In the genomic region with DNA sequence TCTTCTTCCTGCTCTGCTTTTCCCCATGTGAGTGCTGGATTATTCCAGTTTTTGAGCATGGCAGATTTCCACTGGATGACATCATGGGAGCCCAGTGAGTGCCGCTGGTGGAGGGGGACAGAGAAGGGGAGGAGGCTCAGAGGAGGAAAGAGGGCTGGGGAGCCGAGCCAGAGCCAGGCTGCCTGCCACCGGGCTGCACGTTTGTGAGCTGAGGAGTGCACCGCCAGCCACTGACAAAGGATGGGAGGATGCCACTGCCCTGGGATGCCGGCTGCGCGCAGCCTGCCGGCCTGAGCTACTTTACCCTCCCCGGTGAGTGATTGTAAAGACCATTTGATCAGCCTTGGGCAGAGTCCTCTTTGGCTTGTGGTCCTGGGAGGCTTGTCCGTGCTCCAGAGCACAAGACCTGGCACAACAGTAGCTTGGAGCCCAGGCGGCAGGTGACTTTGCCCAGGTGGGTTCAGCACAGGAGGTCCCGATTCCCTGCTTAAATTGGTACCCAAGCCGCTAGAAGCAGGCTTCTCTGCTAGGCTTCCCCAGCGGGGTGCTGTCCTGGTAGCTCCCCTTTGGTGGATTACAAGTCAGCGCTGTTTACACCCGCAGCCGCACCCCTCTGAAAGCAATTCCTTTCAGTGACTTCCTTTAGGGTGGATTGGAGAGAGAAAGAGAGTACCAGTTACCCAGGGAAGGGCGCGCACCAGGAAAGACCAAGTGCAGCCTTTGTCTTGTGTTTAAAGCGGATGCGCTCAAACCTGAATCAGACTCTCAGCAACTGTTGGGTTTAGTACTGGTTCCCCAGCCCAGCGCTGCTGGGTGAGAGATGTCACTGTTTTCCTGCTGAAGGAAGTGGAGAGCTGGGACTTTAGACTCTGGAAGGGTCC, we compare ENCODE assay signal across 7 mouse cellular contexts. TPM values are rescaled to one million over a fixed set of nuclear protein-coding genes. Genes with fewer than 3 reads are reported as not detected.
DNase-seq lines count a peak whose midpoint lies in the region; ATAC-seq and TF ChIP-seq lines count a peak whose summit lies in the region.

A gene (plus strand): TSS at position 30 of the 881 bp plus-strand sequence.

- WGBS in hindbrain, embryonic 12.5 days: under 1% methylated on average over 22 of the region's 23 CpGs
- 1% methylated on average over 23 of the region's 23 CpGs for WGBS in limb, embryonic 12.5 days
- 3% methylated on average over 23 of the region's 23 CpGs for WGBS in kidney, adult 2 months

- no peaks in the 10 kb centered on the region for H3K9me3 ChIP-seq in hindbrain, embryonic 12.5 days (replicated peaks)
- no peaks in the 10 kb centered on the region for H3K9me3 ChIP-seq in limb, embryonic 12.5 days

- peak within 1 kb of the TSS; percentile 49 for H3K4me2 ChIP-seq in hindbrain, embryonic 12.5 days (replicated peaks)
- peak within 1 kb of the TSS; percentile 26 for H3K4me2 ChIP-seq in limb, embryonic 12.5 days

- H3K27me3 ChIP-seq in hindbrain, embryonic 12.5 days: peaks cover 18% of the 10 kb centered on the region
- H3K27me3 ChIP-seq in limb, embryonic 12.5 days: peaks cover 24% of the 10 kb centered on the region
- H3K27me3 ChIP-seq in kidney, adult 2 months (replicated peaks; ENCODE audit: control insufficient read depth, insufficient read depth, low read length): no peaks in the 10 kb centered on the region

- no peak for TF ChIP-seq CTCF in kidney, adult 2 months (conservative IDR thresholded peaks at IDR 0.05; ENCODE audit: insufficient read depth, insufficient read length, low read depth, low read length)

- H3K4me1 ChIP-seq in hindbrain, embryonic 12.5 days: no peaks in the 10 kb centered on the region
- no peaks in the 10 kb centered on the region for H3K4me1 ChIP-seq in limb, embryonic 12.5 days (replicated peaks)
- H3K4me1 ChIP-seq in kidney, adult 2 months (ENCODE audit: control insufficient read depth, insufficient read depth, low read length): no peaks in the 10 kb centered on the region

- no peak for TF ChIP-seq POLR2A in kidney, adult 2 months (IDR thresholded peaks at IDR 0.05; ENCODE audit: low read depth, low read length)

- DNase-seq in embryo, embryonic 10.5 days (ENCODE audit: low spot score): peak; percentile 24
- peak; percentile 87 to 90 for DNase-seq in right cerebral cortex, postnatal 10 days (ENCODE audit: low spot score in 2 of 2)
- DNase-seq in kidney, adult 2 months: no peak
- no peak for DNase-seq in spleen, postnatal 14 days (ENCODE audit: low spot score in 2 of 2)

- H3K9ac ChIP-seq in hindbrain, embryonic 12.5 days: peak within 1 kb of the TSS; percentile 60
- H3K9ac ChIP-seq in limb, embryonic 12.5 days (replicated peaks): no peak within 1 kb of the TSS

- H3K4me3 ChIP-seq in hindbrain, embryonic 12.5 days: peak within 1 kb of the TSS; percentile 38
- H3K4me3 ChIP-seq in limb, embryonic 12.5 days (replicated peaks): no peak within 1 kb of the TSS; the same call in 1 of the 2 replicates
- H3K4me3 ChIP-seq in kidney, adult 2 months (ENCODE audit: insufficient read depth, low read depth, low read length): no peak within 1 kb of the TSS

- H3K27ac ChIP-seq in hindbrain, embryonic 12.5 days: peak within 1 kb of the TSS; percentile 3; the same call in 1 of the 2 replicates
- no peak within 1 kb of the TSS for H3K27ac ChIP-seq in limb, embryonic 12.5 days
- no peak within 1 kb of the TSS for H3K27ac ChIP-seq in kidney, adult 2 months (ENCODE audit: insufficient read depth, low read depth, low read length)

- H3K36me3 ChIP-seq in hindbrain, embryonic 12.5 days: no peaks in the 10 kb centered on the region
- no peaks in the 10 kb centered on the region for H3K36me3 ChIP-seq in limb, embryonic 12.5 days
- H3K36me3 ChIP-seq in kidney, adult 2 months (ENCODE audit: control insufficient read depth, insufficient read depth, low read length): no peaks in the 10 kb centered on the region

- peak; percentile 45 for ATAC-seq in cerebellum, adult (ENCODE audit: insufficient number of reproducible peaks, low FRiP score, low TSS enrichment)
- peak; percentile 92 for ATAC-seq in hindbrain, embryonic 12.5 days (ENCODE audit: low FRiP score)
- ATAC-seq in limb, embryonic 12.5 days (ENCODE audit: insufficient number of reproducible peaks, insufficient read depth, low FRiP score, low TSS enrichment, low read depth): no peak

RNA-seq across cellular contexts. Expression of the gene that starts here (rescaled TPM):
- polyA plus RNA-seq in hindbrain, embryonic 12.5 days (2016; fragmentation: Nextera tagmentation; extraction: Ambion mirVana): 15.4 and 16.1 TPM in 2 replicates
- 0.20 and 0.70 TPM in 2 replicates for polyA plus RNA-seq in limb, embryonic 12.5 days (2016; fragmentation: Nextera tagmentation; extraction: Ambion mirVana)
- polyA plus RNA-seq in kidney, adult 2 months (2012; rRNA removed): 0.67 and 1.6 TPM in 2 replicates

Comparison
In these comparisons a context has a peak if more than half of its experiments do, and no peak if none do; other contexts are left out.
1. DNase-seq: peak in embryo, embryonic 10.5 days (single experiment) and right cerebral cortex, postnatal 10 days (2 of 2); none in kidney, adult 2 months (single experiment) and spleen, postnatal 14 days (0 of 2).